Mouse (Mus musculus) E14TG2a.4 (cell line): ENCODE results near the gene Filip1l.

Experiments used
- CTCF ChIP-seq: conservative IDR thresholded peaks from 2 replicates; pipeline ENCODE4 v1.5.1; 2014; ENCODE audit warnings: low read length
- NANOG ChIP-seq: IDR thresholded peaks from 2 replicates; pipeline ENCODE4 v1.6.1; 2014; ENCODE audit warnings: borderline replicate concordance, low read length, mixed read lengths
- POU5F1 ChIP-seq: IDR thresholded peaks from 2 replicates; pipeline ENCODE4 v1.6.1; 2014; ENCODE audit warnings: low read length, borderline replicate concordance

DNA sequence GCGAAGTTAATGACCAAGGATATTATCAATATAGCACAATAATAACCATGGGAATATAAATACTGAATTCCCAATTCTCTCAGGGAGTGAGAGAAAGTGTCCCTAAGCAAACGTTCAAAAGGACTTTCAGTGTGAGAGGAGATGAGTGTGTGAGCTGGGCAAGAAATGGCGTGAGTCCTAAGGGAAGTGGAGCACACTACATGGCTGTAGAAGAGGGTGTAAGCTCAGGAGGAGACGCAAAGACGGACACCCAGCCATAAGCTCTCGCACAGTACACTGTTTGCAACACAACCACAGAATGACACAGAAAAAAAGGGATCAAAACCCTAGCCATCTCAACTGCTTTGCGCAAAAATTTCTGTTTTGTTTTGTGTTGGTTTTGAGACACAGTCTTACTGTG is 160.7 kb downstream of the Filip1l start:
- TF ChIP-seq CTCF (no peak), POU5F1 (no peak), NANOG (no peak)
